Mouse (Mus musculus): Measurements from ENCODE around the gene Sufu.

DNA sequence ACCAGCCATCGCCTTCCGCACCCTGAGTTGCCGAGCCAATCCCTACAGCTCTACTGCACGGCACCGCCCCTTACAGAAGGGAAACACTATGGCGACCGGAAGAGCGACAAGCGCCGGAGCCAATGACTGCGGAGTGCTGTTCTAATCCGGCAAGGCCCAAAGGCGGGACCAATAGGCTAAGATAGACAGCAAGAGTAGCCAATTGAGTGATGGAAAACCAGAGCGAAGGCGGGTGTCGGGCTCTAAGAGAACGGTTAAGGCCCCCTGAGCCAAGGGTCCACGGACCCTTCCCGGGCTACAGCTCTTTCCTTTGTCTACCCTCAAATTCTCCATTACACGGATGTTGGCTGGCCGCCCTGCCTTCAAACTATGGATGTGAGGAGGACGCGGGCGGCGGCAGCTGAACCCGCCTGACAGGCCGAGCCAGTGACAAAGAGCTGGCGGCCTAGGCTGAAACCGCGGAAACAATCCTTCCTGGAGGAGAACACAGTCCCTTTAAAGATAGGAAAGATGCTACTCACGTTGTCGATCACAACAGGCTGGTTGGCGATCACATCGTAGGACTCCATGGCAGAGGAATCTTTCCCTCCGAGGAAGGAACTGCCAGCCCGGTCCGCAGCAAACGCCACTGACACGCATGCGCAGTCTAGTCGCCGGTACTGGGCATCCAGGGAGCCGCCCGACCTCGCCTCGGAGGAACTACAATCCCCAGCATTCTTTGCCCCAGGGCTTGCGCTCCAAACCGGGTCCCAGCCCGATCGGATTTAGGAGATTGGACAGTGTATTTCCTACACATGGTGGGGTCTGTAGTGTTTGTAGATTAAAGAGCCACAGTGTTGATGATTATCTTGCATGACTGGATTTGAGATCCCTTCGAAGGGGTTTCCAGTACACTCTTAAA, 1.3 kb upstream of the Sufu start, which contains the start of gene Actr1a:
- TF ChIP-seq HCFC1 (IDR thresholded peaks at IDR 0.05; ENCODE audit: low read depth, low read length) (peak; percentile 98), CTCF (IDR thresholded peaks at IDR 0.05 in 2 of 3, conservative IDR thresholded peaks at IDR 0.05 in 1 of 3; ENCODE audit: control insufficient read depth in 1 of 3, insufficient read depth in 1 of 3, low read depth in 2 of 3, low read length in 3 of 3, poor library complexity in 1 of 3, severe bottlenecking in 1 of 3) (no peak), CHD1 (IDR thresholded peaks at IDR 0.05; ENCODE audit: low read depth, low read length) (no peak), USF1 (IDR thresholded peaks at IDR 0.05; ENCODE audit: low read depth, low read length) (0 out of 2 replicates have a peak, but pooled peaks have one; percentile 5), RCOR1 (IDR thresholded peaks at IDR 0.05; ENCODE audit: low read depth, low read length) (no peak)
